Mouse (Mus musculus) thymus, postnatal 36 days (tissue): ENCODE measurements around the gene Pyroxd2.

Experiments used
- DNase-seq, 2 experiments: peaks; one replicate each; pipeline ENCODE4 v3.0.0; 2022; ENCODE audit warnings: mixed read lengths in 2 of 2

Gene Pyroxd2

DNA sequence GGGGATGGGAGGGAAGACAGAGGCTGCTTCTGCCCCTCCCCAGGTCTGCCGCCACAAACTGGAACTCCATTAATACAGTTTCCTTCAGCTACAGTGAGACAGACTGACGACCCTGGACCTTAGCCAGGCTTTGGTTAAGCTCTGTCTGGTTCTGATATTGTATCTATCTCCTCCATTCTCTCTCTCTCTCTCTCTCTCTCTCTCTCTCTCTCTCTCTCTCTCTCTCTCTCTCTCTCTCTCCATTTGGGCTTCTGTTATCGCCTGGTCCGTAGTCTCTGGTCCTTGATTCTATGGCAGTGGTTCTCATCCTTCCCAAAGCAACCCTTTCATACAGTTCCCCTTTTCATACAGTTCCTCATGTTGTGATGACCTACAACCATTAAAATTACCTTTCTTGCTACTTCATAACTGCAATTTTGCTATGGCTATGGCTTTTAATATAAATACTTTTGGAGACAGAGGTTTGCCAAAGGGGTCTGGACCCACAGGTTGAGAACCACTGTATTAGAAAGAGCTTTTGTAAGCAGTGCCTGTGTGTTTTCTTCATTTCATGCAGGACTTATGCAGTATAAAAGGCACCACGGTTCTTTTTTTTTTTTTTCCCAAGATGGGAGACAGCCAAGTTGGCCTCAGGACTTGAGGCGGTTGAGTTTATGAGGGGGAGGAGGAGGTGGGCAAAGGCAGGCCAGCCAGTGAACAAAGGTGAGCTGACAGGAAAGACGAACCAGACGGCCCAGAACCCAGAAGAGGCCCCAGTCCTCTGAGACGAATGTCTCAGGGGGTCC is 7.3 kb downstream of the Pyroxd2 start:
- no peak for DNase-seq

DNA sequence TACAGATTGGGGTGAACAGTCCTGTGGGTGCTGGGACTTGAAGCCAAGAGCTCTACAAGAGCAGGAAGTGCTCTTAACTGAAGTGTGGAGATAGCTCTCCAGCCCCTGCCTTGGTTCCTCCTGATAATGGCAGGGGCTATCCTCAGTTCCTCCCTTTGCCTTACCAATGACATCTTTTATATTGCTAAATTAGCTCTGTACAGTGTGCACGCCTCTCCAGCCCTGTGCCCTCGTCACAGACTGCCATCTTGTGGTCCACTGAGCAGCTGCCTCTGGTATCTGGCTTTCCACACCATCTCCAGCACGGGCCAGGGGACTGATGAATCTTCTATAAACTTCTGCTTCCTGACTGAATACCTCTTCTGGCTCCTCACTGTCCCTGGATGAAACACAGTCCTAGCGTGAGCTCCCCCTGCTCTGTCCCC is 8.4 kb downstream of the Pyroxd2 start:
- DNase-seq, result peak in 1 of 2 experiments; percentile 20

DNA sequence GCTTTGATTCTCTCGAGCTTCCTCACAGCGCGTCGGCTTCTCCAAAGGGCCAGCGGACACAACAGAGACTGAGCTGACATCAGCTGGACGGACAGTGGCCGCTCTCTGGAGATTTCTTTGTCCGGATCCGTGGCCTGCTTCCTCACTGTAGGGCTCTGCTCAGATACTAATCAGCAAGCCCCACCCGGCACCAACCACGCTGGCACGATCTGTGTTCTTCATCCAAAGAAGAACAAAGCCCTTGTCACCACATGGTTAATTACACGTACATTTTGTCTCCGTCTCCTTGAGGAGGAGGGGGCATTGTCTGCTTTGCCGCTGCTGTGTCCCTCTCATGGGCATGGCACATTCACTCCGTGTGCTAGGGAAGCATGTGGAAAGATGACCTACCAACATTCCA is 9.3 kb downstream of the Pyroxd2 start:
- DNase-seq, result no peak

DNA sequence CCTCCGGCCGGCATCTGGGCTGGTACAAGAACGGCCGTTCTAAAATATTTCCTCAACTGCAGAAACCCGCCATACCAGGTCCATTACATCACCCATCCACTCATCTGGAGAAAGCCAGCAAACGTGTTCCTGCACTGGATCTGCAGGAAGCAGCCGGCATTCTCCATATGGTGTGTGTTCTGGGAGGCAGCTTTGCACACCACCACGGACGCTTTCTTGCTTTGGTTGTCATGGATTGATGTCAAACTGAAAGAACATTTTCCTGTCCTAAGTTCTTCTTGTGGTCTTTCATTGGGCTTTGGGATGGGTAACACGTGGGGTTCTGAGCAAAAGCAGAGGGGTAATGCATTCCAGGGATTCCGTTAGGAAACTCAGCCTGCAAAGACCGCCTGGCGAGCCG is 10.7 kb downstream of the Pyroxd2 start:
- DNase-seq, result no peak

DNA sequence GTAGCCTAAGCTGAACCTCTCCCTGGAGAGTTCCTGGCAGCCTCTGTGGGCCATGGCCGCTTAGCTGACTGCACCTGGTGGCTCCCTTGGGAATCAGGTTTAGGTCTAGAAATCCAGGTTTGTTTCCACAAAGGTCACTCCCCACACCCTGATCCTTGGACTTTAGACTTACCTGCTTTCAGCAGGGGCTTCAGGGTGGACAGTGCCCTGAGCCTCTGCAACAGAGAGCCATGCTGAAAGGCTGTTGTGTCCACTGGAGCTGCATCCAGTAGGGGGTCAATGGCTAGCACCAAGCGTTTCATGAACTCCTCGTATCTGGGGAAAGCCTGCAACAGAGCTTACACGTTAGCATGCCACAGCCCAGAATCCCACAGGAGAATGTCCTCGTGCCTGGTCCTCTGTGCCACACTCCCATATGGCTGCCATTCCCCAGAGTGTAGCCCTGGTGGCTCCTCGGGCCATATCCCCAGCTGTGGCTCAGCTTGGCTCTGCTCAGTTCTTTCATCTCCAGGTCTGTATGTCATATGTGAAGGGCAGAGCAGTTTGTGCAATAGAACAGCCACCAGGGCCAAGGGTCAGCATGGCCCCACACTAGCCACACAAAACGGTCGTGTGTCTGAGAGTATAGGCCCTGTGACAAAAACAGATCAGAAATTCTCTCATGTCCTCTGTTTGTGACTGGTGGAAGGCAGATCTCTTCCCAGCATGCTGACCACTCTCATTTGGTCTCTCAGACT is 12.2 kb downstream of the Pyroxd2 start:
- DNase-seq, result no peak

DNA sequence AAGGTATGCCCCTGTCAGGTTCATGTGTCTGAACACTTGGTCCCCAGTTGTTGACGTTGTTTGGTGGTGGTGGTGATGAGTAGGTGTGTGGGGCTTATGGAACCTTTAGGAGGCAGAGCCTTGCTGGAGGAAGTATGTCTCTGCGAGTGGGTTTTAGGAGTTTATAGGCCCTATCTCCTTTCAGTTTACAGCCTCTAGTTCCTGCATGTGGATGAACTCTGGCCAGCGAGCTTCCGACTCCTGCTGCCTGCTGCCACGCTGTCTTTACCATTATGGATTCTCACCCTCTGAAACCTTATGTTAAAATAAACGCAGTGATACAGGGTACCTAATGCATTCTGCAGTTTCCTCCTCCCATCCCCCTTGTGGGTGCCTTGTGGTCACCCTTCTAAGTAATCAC is 12.8 kb downstream of the Pyroxd2 start:
- DNase-seq, result no peak

DNA sequence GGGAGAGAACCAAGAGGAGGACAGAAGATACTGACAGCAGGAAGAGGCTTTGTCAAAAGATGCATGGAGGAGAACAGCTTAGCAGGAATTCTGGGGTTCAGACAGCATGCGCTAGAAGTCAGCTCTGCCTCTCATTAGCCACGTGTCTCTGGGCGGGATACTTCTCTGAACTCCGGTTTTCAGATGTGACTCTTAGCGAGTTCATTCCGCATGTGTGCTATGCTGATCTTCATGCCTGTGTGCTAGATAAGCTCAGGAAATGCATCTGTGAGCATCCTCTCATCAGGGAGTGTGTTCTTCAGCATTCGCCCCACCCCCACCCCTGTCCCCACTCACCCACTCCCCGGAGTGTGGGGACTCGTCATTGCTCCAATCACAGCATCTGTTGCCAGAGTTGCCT is 14.8 kb downstream of the Pyroxd2 start:
- DNase-seq, result no peak

DNA sequence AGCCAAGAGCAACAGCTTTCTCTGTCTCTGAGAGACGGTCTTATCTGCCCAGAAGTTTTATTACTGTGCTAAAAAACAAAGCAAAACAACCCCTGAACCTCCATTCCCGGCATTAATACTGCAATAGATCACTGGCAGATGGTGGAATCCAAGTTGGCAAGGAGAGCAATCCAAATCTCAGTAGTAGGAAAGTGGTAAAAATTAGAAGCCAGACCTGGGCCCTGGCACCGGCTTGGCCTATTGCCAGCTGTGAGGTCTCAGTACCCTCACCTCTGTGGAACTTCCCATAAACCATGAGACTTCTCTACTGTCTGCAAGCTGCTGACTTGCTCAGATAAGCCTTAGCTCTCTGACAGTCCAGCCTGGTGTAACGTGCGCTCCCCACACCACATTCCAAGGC is 17.6 kb downstream of the Pyroxd2 start:
- DNase-seq, result no peak

DNA sequence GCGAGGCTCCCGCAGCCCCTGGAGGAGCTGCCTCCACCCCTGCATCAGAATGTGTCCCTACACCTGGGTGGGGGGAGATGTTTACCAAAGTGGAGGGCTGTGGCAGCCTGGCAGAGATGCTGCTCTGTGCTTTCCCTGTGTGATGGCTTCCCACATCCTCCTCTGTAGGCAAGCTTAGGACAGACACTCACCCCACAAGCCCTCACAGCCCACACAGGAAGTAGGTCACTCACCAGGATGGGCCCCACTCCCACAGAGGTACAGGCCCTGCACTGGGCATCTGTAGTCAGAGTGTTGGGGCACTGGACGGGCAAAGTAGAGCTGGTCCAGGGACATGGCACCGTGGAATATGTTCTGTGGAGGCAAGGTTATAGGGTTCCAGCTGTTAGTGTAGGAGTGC is 25.2 kb downstream of the Pyroxd2 start:
- peak; percentile 11 to 21 for DNase-seq

DNA sequence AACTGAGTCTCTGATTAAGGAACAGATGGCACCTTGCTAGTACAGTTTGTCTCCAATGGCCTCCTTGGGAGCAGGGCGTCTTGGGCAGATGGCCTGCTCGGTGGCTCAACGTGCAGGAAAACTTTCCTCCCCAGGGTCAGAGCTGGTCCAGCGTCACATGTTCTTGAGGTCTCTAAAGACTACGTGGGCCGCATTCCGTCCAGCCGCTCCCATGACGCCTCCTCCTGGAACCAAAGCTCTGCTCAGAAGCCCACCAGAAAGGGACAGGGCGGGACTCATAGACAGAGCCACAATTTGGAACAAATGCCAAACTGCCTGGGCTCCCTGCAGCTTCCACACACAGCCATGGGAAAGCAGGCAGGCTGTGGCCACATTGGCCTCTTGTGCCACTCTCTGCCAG is 25.8 kb downstream of the Pyroxd2 start:
- DNase-seq, result no peak

DNA sequence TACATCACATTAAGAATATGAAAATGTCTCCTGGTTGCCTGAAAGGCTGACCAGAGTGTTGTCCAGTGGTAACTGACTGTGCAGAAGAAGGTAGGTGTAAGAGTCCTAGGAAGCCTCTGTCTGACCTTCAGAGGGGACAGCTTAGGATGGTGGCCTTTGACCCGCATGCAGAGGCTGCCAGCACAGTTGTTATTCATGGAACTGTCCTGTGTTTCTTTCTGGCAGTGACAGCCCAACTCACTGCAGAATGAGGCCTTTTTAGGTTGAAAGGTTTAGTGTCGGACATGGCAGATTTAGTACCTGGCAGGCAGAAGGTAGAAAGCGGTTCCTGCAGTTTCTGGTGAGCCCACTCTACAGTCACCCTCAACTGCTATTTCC is 26.6 kb downstream of the Pyroxd2 start:
- no peak for DNase-seq

DNA sequence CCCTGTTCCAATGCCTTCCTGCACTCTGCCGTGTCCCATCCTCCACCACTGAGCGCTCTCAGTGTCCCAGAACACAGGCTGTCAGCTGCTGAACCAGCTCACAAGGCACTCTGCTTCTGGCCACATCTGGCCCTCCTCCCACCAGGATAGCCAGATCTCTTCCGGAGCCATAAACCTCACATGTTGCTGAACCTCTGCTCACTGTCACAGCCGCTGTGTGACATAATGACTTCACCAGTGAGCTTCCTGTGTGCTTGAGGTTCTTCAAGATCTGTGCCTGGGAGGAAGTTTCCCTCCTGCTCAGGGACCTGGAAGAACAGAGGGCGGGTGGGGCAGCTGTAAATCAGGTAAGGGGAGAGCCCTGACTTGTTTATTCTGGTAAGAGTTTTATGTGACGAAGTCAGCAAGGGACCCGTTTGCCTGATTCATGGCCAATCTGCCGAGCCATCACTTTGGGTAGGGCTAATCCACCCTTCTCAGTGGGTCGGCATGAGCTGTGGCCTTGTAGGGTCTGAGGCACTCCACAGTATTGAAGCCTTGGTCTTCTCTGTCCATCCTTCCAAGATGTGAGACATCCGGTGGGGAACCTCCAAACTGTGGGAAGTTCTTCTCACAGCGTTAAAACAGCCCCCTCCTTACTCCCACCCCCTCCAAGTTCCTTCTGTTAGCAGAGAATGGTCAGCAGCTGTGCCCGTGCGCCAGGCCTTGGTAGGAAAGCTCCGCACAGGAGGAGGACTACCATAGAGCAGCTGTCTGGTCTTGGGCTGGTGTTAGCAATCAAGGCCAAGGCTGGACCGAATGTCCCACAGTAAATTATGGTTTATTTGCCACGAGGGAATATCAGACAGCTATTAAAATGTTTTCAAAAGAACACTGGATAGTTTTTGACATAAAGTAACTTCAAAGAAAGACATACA is 27.3 kb downstream of the Pyroxd2 start:
- peak; percentile 17 to 27 for DNase-seq

DNA sequence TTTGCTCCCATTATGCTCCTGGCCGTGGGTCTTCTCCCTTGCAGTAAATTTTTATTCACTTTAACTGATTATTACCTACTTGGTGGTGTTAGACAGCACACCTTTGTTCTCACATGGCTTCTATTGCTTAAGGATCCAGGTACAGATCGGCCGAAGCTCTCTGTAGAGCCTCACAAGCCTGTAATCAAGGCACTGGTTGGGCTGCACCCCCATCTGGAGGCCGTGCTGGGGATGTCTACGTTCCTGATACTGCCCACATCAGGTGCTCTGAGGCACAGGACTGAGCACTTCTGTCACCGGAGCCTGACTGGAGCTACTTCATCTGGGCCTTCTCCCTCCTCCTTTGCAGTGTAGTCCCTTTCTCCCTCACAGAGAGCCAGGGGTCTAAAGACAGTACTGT is 29.3 kb downstream of the Pyroxd2 start:
- DNase-seq, result no peak

DNA sequence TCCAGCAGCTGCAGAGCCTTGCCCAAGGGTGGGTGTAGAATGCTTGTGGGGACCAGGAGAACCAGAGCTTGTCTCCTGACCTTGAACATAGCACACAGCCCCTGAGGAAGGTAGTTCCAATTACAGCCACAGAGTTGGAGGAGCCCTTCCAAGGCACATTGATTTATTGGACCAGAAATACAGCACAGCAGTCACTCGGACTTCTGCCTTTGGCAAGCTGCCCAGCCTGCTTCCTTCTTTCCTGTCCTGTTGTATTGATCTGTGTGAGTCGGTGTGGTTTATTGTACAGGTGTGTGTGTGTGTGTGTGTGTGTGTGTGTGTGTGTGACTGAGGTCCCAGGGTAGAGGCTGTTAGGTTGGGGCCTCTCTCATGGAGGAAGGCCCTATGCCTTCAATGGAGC is 30.1 kb downstream of the Pyroxd2 start:
- no peak for DNase-seq

DNA sequence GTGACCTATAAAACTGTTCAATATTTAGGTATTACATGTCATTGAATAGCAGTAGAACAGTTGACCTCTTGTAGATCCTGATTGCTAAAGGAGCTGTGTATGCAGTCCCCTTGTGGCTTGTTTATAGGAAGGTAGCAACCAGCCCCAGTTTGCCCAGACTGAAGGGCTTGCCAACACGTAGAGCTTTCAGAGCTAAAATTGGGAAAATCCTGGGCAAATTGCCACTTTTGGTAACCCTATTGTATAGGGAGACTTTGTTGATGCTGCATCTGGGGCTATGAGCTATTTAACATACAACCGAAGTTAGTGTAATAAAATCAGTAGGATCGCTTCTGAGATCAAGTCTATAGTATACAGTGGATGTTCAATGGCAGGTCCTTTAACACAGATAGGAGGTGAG is 34.5 kb downstream of the Pyroxd2 start:
- no peak for DNase-seq

DNA sequence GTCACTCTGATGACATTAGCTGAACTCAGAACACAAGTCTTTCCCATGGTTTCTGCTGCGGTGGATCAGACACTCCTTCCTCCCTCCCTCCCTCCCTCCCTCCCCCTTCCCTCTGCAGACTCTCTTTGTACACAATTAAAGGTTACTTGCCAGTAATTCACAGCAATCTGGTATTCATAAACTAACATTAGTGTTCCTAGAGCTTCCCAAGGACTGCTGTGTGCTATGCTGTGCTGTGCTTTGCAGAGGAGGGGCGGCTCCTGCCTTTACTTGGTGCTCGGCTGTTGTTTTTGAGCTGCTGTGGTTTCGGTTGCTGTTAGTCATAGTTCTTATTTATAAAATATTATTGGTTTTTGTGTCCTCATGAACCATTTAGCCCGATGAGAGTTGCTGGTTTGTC is 34.9 kb downstream of the Pyroxd2 start:
- DNase-seq, result no peak

DNA sequence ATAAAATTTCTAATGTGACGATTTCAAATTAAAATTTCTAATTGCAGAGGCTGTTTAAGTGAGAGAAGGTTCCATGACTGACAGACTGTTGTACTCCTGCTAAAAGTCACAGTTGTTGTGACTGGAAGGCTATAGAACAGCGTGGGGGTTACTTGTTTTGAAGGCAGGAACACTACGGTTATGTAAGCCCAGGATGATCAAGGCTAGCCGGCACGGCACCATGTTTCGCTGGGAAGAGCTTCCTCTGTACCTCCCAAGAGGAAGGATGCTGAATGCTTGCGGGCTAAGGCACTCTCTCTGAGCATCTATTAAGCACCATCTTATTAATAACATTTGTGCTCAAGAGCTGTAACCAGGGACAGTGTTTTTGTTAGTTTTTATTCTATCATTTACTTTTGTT is 36.1 kb downstream of the Pyroxd2 start:
- DNase-seq, result no peak

DNA sequence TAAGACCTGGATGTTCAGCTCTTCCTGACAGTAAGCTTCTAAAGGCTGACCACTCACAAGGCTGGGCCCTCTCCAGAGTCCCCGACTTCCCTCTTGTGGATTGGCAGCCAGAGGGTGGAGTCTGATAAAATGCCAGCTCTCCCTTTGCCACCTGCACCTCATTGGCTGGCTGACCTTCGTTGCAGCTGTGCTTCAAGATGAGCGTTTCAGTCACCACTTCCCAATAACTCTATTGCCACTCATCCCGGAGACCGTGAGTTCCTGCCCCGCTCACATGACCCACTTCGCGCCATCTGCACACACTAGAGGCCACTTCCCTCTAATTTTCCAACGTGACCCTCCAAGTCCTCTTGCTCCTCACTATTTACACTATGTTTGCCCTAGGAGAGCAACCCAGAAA is 38.8 kb downstream of the Pyroxd2 start:
- DNase-seq, result no peak

DNA sequence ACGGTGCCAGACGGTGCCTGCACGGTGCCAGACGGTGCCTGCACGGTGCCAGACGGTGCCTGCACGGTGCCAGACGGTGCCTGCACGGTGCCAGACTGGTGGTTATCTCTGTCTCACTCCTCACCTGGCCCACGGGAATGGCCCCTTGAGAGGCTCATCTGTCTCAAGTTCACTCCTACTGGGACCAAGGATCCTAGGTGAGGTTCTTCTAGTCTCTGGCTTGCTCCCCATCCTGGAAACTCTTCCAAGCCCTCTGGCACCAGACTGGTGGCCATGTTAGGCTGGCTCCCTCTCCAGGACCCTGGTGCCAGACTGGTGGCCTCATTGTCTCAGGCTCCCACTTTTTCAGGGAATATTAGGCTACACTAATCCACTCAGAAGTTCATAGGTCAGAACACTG is 53.1 kb downstream of the Pyroxd2 start:
- DNase-seq, result no peak

DNA sequence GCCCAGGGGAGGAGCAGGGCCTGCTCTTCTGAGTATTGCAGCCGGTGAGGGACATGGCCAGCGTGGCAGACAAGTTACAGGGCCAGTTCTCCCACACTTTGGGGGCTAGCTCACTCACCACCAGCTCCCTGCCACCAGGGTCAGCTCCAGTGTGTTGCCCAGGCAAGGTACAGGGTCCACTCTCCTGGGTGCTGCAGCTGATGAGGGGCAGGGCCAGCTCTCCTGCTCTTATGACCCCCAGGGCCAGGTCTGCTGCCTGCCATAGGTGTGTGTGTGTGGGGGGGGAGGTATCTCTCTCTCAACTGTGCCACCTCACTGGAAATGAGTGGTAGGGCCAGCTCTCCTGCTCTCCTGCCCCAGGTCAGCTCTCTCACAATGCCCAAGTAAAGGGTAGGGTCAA is 54.0 kb downstream of the Pyroxd2 start:
- no peak for DNase-seq

DNA sequence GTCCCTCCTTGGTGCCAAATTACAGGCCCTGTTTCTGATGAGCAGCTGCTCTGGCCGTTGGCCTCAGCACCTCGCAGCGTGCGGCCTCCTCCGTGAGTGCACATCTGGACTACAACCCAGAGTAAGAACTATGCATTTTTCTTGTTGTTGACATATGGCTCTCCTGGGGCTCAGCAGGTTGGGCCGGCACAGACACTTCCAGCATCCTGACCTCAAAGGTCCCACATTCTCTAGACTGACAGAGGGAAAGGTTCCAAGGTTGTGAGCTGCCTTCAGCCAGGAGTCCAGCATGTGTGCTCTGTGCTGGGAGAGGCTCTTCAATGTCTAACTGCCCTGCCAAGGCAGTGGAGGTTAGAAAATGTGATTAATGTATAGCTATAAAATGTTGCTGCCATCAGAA is 55.2 kb downstream of the Pyroxd2 start:
- no peak for DNase-seq

DNA sequence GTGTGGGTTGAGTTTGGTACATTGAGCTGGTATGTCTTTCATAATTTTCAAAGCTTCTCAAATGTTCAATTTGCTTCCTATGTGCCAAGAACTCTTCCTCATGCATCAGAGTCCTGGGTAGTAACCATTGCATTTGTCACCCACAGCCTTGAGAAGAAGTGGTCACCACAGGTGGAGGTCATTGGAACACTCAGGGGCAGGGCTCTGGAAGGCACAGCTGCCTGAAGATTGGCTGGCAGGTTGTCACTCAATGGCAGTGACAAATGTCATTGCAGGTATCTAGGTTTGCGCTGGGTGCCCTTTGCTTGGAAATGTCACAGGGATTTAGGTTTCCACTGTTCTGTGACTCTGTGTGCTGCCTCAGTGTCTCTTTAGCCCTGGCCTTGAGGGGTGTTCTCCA is 62.3 kb downstream of the Pyroxd2 start:
- no peak for DNase-seq

DNA sequence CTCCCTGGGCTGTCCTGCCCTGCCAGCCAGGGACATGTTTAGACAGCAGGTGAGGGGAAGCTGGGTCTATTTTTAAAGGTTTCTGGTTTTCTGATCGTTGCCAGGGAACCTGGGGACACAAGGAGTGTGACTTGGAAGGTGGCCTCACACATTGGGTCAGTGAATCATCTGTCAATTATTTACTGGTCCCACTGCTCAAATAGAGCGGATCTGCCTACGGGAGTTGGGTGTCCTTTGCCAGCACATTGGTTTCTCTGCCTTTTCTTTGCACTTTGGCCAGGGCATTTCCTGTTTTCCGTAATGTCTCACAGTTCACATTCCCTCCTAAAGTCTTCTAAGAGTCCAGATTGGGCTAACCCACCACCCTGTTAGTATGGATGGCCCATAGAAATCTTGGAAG is 62.8 kb downstream of the Pyroxd2 start:
- DNase-seq, result no peak

DNA sequence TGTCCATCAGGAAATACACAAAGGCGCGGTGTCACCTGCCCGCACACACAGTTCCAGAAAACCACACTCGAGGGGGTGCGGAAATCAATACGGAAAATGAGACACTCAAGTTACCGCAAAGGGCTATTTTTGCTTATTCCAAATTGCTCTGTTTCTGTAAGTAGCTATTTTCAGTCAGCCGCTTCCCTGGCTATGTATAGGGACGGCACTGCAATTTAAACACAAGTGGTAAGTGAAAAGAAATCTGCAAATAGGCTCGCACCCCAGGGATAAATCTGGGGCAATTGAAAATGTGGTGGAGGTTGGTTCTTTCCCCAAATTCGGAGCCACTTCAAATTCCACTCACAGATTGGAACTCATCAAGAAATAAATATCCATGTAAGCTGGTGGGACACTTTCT is 63.3 kb downstream of the Pyroxd2 start:
- DNase-seq, result no peak
